Mouse (Mus musculus): ENCODE results near the gene Foxn1. TPM values are rescaled to one million over a fixed set of nuclear protein-coding genes. Genes with fewer than 3 reads are reported as not detected.

Foxn1 gene
- total RNA-seq, 2 experiments from 2014 or later = not detected

DNA sequence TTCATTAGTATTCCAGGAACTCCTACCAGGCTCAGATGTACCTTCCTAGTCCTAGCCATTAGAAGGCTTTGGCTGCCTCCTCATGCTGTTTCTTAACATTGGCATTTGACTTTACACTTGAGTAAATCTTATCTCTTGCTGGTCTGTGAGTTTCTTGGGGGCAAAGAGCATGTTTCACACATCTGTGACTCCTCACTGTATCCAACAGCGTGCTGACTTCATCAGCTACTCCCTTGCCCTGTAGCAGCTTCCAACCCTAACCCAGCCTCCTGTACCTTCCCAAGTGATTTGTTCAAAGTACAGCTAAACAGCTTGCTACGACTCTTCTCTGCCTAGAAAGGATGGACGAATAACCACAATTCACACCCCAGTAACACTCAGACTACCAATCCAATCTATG is 15.1 kb upstream of the Foxn1 start:
- DNase-seq (ENCODE audit: low spot score in 2 of 2) = no peak

GRCm38 (mm10) chr11:78400936-78401335 is 14.6 kb upstream of the Foxn1 start:
- no peak for DNase-seq (ENCODE audit: low spot score in 2 of 2)

DNA sequence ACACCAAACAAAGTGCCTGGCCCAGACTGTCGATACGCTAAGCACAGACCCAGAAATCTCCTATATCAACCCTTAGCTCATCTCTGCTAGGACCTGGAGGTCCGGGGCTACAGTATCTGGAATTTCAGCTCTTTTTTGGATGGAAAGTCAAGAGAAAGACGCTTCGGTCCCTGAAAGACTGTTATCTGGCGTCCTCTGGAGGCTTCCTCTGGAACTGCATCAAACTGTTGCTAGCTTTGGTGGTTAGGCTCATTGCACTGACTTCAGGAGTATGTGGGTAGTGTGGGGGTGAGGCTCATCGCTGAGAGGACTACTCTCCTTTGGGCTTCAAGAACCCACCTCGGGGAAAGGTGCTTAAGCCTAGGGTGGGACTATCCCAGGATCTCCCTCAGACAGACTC is 13.3 kb upstream of the Foxn1 start:
- DNase-seq (ENCODE audit: low spot score in 2 of 2) = peak; percentile 77 to 81

GRCm38 (mm10) chr11:78398212-78398611 is 11.9 kb upstream of the Foxn1 start:
- no peak for DNase-seq (ENCODE audit: low spot score in 2 of 2)

GRCm38 (mm10) chr11:78397397-78397796 is 11.0 kb upstream of the Foxn1 start:
- DNase-seq (ENCODE audit: low spot score in 2 of 2) = peak; percentile 28 to 51

GRCm38 (mm10) chr11:78396950-78397349 is 10.6 kb upstream of the Foxn1 start:
- DNase-seq (ENCODE audit: low spot score in 2 of 2) = no peak

GRCm38 (mm10) chr11:78392728-78393127 is 6.4 kb upstream of the Foxn1 start:
- DNase-seq (ENCODE audit: low spot score in 2 of 2) = no peak

DNA sequence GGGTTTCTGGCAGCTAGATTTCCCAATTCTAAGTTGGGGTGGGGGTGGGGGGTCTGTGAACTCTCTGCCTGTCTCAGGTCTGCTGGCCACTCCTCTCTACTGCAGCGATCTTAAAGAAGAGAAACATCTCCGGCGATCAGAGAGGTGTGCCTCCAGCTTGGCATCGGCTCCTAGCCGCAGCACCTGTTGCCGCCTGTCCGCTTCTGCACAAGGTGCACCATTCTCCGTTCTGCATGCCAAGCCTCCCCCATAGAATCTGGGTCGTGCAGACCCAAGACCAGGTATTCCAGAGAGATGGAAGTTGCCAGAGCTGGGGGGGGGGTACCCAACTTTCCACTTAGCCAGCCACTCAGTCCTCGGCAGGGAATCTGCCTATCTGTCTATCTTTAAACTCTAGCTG is 582 bp downstream of the Foxn1 start:
- no peak for DNase-seq (ENCODE audit: low spot score in 2 of 2)

DNA sequence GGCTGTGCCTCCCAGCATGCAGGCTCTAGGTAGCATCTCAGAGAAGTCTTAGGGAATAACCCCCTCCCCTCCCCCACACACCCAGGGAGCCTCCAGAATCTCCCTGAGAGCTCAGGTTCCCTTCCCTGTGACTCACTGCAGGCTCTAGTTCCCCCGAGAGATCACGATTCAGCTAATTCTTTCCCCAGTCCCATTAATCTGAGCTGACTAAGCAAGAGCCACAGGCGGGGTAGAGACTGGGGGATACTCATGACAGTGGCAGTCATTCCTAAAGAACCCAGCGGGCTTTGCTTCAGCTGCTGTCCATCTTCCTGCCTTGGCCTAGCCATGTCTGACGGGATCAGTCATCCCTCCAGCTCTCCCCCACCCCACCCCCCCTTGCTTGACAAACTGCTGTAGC is 3.7 kb downstream of the Foxn1 start:
- DNase-seq (ENCODE audit: low spot score in 2 of 2) = no peak

DNA sequence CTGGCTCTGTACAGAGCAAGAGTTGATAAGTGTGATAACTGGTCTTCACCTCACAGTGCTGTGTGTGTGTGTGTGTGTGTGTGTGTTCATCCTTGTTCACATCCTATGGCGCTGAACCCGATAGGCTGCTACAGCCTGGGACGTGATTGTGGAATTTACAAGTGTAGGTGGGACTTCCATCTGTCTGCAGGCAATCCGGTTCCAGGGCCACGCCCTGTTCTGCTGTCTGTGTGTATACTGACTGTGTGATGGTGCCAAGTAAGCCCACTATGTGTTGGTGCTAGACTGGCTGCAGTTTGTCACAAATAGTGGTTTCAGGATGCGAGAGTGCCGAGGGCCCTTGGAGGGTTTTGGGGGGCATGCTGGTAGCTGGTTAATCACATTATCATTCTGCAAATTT is 4.1 kb downstream of the Foxn1 start:
- DNase-seq (ENCODE audit: low spot score in 2 of 2) = no peak

DNA sequence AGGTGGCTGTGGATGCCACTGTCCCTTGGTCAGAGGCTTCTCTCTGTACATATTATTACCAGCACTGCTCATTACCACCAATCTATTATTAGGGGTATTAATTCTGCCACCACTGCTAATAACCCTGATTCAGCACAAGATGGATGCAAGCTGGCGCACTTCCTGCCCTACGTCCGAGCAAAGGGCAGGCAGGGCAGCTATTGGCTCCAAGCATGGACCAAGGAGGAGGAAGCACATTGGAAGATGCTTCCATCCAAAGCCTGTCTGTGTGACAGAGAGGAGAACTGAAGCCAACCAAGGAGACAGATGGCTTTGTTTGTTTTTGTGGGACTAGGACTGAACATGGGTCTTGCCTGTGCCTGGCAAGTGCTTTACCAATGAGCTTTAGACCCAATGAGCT is 5.4 kb downstream of the Foxn1 start:
- no peak for DNase-seq (ENCODE audit: low spot score in 2 of 2)

GRCm38 (mm10) chr11:78380351-78380750 is 6.0 kb downstream of the Foxn1 start:
- DNase-seq (ENCODE audit: low spot score in 2 of 2) = no peak

GRCm38 (mm10) chr11:78377549-78378159 is 8.7 kb downstream of the Foxn1 start:
- no peak for DNase-seq (ENCODE audit: low spot score in 2 of 2)

GRCm38 (mm10) chr11:78374147-78374546 is 12.2 kb downstream of the Foxn1 start:
- DNase-seq (ENCODE audit: low spot score in 2 of 2) = no peak

GRCm38 (mm10) chr11:78372610-78373009 is 13.7 kb downstream of the Foxn1 start:
- no peak for DNase-seq (ENCODE audit: low spot score in 2 of 2)

GRCm38 (mm10) chr11:78372166-78372565 is 14.2 kb downstream of the Foxn1 start:
- DNase-seq (ENCODE audit: low spot score in 2 of 2) = no peak

DNA sequence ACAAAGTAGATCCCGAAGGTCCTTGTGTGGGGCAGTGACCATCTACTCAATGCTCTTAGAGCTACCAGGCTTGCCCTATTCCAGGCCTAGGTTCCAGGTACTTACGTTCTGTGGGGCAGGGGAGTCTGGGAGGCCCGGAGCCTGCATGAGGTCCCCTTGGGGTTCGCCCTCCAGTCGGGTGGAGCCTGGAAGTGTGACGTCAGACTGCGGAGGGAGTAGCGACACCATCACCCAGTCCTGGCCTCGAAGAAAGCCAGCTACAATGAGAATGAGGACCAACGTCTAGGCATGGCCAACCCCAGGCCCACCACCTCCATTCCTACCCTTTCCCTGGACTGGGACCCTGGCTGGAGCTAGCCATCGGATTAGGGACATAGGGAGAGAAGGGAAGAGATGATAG is 14.6 kb downstream of the Foxn1 start:
- no peak for DNase-seq (ENCODE audit: low spot score in 2 of 2)

- no peak for DNase-seq (ENCODE audit: low spot score in 2 of 2)
Observed at GRCm38 (mm10) chr11:78370389-78370788, 16.0 kb downstream of the Foxn1 start.

DNA sequence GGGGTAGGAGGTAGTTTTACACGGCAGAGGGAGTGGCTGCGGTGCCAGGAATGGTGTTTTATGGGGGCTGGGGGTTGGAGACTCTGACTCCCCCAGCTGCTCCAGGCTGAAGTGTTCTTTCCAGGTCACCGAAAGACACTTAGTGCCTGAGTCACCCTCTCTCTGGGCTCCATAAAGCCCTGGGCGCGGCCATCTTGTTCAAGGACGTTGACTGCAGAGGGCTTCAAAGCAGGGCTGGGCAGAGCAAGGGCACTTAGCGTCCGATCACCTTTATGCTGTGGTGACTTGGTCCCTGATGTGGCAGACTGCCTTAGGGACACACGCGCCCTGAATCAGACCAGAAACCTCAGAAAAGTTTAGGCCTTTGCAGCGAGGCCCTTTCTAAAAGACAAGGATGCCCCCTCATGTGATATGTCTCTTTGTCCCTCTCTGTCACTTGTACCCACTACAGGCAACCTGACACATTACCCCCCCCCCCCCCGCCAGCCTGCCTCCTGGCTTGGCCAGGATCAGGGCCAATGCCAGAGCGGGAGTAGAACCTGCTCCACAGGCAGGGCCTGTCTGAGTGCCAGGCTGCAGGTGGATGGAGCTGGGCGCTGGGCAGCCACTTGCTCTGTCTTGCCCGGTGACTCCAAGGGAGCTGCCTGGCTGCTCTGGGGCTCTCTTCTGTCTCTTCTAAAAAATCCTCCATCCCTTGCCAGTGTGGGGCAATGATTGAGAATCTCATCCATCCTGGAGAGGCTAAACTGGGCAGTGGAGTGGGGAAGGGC is 18.7 kb downstream of the Foxn1 start:
- no peak for DNase-seq (ENCODE audit: low spot score in 2 of 2)

- no peak for DNase-seq (ENCODE audit: low spot score in 2 of 2)
Observed at GRCm38 (mm10) chr11:78364103-78364502, 22.3 kb downstream of the Foxn1 start.

DNA sequence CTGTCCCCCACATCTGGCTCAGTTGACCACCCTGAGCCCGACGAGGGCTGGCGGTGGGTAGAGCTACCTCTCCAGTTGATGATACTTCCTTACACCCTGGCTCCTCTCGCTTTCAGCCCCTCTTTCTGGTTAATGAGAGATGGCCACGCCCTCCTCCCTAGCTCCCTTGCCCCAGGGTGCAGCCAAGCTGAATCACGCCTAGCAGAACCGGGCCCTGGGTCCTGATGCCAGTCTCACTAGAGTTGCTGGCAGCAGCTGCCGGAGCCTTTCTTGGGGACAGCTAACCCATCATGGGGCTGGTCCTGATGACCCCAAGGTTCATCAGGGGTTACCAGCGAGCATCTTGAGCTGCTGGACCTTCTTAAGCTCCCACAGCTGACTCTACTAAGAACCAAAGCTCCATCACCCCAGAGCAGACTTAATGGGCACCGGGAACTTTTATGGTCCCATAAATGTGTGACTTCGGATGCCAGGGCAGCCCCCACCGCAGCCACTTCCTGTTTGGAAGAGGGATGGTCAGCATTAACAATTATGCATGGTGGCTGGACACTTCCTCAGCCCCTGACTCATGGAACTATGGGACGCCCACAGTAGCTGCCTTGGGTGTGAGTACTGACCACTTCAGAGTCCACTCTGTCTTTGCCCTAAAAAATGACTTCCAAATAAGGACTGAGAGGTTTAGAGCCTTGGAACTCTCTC is 22.9 kb downstream of the Foxn1 start:
- DNase-seq (ENCODE audit: low spot score in 2 of 2) = no peak

- no peak for DNase-seq (ENCODE audit: low spot score in 2 of 2)
Observed at GRCm38 (mm10) chr11:78360789-78361131, 25.6 kb downstream of the Foxn1 start.
